Mouse (Mus musculus) liver, embryonic 12.5 days (tissue): ENCODE measurements at regions not wholly inside any gene's neighbourhood (a gene's known extent, or its start where the extent isn't known, plus 50 kb on each side); places are given as distances from the start of the nearest gene placed in this dataset.
A peak's percentile ranks its signal among the peaks of the same experiment; 100 is the strongest.

Source experiments
- ATAC-seq: fragments of 200-750 bp; cut with Nextera tagmentation; 2 replicates; pipeline ENCODE4 v1.8.0; 2017; ENCODE audit warnings: moderate number of reproducible peaks, mild to moderate bottlenecking, moderate library complexity
- H3K27ac ChIP-seq: fragments of 300-500 bp; sonication (generic); 2 replicates; pipeline ENCODE4 v1.5.1; 2016; ENCODE audit warnings: mild to moderate bottlenecking
- H3K27me3 ChIP-seq: fragments of 300-500 bp; sonication (generic); replicated peaks from 2 replicates; pipeline ENCODE4 v1.6.1; 2016; ENCODE audit warnings: mild to moderate bottlenecking, moderate library complexity
- H3K36me3 ChIP-seq: fragments of 300-500 bp; sonication (generic); 2 replicates; pipeline ENCODE4 v1.6.1; 2016; ENCODE audit warnings: mild to moderate bottlenecking, moderate library complexity
- H3K4me1 ChIP-seq: fragments of 300-500 bp; sonication (generic); 2 replicates; pipeline ENCODE4 v1.6.1; 2016
- H3K4me2 ChIP-seq: fragments of 300-500 bp; sonication (generic); 2 replicates; pipeline ENCODE4 v1.6.1; 2016; ENCODE audit warnings: mild to moderate bottlenecking, moderate library complexity
- H3K4me3 ChIP-seq: fragments of 300-500 bp; sonication (generic); 2 replicates; pipeline ENCODE4 v1.5.1; 2016; ENCODE audit warnings: mild to moderate bottlenecking, moderate library complexity
- H3K9ac ChIP-seq: fragments of 300-500 bp; sonication (generic); 2 replicates; pipeline ENCODE4 v1.6.1; 2016; ENCODE audit warnings: mild to moderate bottlenecking, moderate library complexity
- H3K9me3 ChIP-seq: fragments of 300-500 bp; sonication (generic); replicated peaks from 2 replicates; pipeline ENCODE4 v1.6.1; 2016; ENCODE audit warnings: mild to moderate bottlenecking, moderate library complexity
- WGBS: fragments of 180-500 bp; shearing (Covaris S2); methylation state at CpG from one replicate; pipeline ENCODE4 v1.1.7; 2016; ENCODE audit not compliant: insufficient replicate concordance; 5-methylcytosine and 5-hydroxymethylcytosine counted together

DNA sequence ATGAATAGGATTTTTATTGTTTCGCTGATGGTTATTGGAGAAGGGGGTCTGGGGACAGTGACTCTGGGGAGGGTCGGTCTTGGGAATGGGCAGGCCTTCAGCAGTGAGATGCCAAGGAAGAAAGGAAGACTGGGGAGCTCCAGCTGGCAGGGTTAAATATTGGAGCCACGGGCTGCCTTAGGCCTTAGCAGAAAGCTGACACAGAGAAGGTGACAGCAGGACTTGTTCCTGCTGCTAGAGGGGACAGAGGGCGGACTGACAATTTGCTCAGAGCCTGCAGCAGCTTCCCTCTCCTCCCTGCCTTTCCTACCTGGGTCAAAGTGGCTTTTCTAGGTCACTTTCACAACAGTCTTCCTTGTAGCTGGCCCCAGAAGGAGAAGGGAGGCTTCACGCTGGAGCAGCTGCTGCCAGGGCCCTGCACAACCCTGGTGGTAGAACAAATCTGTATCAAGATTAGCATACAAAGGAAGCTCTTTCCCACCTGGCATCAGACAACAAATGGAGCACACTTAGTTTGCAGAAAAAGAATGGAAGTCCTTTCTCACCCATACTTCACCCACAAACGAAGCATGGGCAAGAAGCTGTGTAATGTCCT lies 130.2 kb downstream of the Gadd45g start:
- Histone ChIP-seq H3K4me2 (peak overlapping the region; percentile 69), H3K36me3 (no peaks in the 10 kb centered on the region; the same call in 1 of the 2 replicates), H3K4me3 (no peak overlapping the region), H3K9me3 (peaks cover 13% of the 10 kb centered on the region), H3K9ac (peak overlapping the region; percentile 69; the same call in 1 of the 2 replicates), H3K27ac (peak overlapping the region; percentile 91), H3K4me1 (peaks cover 74% of the 10 kb centered on the region), H3K27me3 (no peaks in the 10 kb centered on the region)
- ATAC-seq = no peak
- 60% methylated on average over 6 of the region's 6 CpGs for WGBS

DNA sequence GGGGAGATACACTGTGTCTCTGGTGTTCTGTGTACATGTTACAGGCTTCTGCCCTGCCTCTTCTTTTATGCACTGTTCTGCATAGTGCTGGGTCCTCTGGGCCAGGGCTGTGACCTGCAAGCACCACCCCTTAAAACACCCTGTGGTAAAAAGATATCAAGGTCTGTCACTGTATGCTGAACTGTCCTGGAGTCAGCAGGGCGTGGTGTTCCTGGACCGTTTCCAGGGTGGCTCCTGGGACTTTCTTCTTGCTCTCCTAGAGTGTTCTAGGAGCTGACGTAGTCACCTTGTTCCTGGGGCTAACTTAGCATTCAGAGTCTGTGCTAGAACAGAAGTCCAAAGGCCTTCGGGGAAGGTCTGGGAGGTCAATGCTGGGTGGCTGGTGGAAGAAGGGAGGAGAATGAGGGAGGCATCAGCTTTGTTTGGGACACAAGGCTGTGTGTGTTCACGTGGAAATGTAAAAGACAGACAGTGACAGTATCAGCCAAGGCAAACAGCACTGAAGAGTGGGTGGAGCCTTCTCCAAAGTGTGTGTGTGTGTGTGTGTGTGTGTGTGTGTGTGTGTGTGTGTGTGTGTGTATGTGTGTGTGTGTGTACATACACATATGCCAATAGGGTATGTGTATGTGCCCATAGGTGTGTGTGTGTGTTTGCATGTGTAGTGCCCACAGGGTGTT lies 133.0 kb downstream of the Gadd45g start:
- 45% methylated on average over 5 of the region's 5 CpGs for WGBS
- Histone ChIP-seq H3K27ac (peak overlapping the region; percentile 86), H3K9me3 (peaks cover 13% of the 10 kb centered on the region), H3K4me3 (no peak overlapping the region), H3K4me1 (peaks cover 59% of the 10 kb centered on the region), H3K36me3 (no peaks in the 10 kb centered on the region; the same call in 1 of the 2 replicates), H3K27me3 (no peaks in the 10 kb centered on the region), H3K9ac (peak overlapping the region; percentile 37; the same call in 1 of the 2 replicates), H3K4me2 (peak overlapping the region; percentile 44)
- peak; percentile 89 for ATAC-seq

DNA sequence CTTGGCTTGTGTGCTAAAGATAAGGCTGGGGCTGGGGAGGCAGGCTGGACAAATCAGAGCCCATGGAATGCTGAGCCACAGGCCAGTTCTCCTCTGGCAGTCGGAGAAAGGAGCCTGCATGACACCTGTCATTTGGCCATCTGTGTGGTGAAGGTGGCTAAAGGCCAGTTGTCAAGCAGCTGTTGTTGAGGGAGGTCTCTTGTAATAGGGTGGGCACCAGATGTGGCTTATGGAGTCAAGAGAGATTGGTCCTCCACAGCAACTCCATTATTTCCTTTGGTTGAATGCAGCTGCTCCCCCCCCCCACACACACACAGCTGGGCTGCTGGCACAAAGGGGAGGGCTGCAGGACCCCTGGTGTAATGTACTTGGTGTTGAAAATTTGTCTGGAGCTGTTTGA lies 133.9 kb downstream of the Gadd45g start:
- no peak overlapping the region for H3K4me3 ChIP-seq
- ATAC-seq = no peak
- H3K27ac ChIP-seq = no peak overlapping the region
- H3K36me3 ChIP-seq = no peaks in the 10 kb centered on the region; the same call in 1 of the 2 replicates
- peaks cover 50% of the 10 kb centered on the region for H3K4me1 ChIP-seq
- H3K9ac ChIP-seq = no peak overlapping the region
- no peaks in the 10 kb centered on the region for H3K27me3 ChIP-seq
- peaks cover 13% of the 10 kb centered on the region for H3K9me3 ChIP-seq
- H3K4me2 ChIP-seq = no peak overlapping the region
- 64% methylated on average over 1 of the region's 1 CpGs for WGBS

DNA sequence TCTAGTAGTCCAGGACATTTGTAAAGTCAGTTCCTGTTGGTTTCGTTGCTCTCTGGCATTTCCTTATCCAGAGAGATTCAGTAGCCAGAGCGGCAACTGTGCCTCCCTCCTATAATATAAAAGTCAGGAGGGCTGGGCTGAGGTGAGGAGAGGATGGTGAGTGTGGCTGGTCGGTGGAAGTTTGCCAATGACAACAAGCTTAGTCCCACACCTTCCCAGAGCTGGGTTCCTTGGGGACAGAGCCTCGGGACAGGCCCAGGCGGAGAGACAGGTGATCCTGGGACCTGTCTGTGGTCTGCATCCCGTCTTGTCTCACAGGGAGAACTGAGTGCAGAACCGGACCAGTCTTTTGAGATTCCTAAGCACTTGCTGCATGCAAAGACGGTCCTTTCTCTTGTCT lies 136.5 kb downstream of the Gadd45g start:
- Histone ChIP-seq H3K4me3 (no peak overlapping the region), H3K9me3 (peaks cover 3% of the 10 kb centered on the region), H3K27ac (no peak overlapping the region), H3K4me1 (peaks cover 28% of the 10 kb centered on the region), H3K9ac (no peak overlapping the region), H3K27me3 (no peaks in the 10 kb centered on the region), H3K4me2 (no peak overlapping the region), H3K36me3 (no peaks in the 10 kb centered on the region)
- no peak for ATAC-seq
- 74% methylated on average over 8 of the region's 8 CpGs for WGBS

DNA sequence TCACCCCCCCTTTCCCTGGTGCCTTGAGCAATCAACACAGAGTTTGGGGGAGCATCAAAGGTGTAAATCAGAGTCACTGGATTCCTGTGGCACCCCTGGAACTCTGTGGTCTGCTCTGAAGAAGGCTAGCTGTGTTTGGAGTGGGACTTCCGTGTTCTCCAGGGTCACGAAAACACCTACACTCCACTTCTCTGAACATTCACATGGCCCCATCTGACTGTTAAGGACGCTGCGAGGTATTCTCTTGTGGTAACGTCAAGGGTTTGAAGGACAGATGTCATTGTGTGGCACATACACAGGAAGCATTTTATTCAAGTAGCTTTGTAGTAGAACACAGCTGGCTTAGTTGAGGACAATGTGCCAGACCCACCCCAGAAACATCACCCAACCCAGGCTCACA lies 137.1 kb downstream of the Gadd45g start:
- Histone ChIP-seq H3K27ac (no peak overlapping the region), H3K4me2 (no peak overlapping the region), H3K4me3 (no peak overlapping the region), H3K9ac (no peak overlapping the region), H3K4me1 (peaks cover 23% of the 10 kb centered on the region), H3K36me3 (no peaks in the 10 kb centered on the region), H3K9me3 (no peaks in the 10 kb centered on the region), H3K27me3 (no peaks in the 10 kb centered on the region)
- no peak for ATAC-seq
- 84% methylated on average over 5 of the region's 5 CpGs for WGBS

DNA sequence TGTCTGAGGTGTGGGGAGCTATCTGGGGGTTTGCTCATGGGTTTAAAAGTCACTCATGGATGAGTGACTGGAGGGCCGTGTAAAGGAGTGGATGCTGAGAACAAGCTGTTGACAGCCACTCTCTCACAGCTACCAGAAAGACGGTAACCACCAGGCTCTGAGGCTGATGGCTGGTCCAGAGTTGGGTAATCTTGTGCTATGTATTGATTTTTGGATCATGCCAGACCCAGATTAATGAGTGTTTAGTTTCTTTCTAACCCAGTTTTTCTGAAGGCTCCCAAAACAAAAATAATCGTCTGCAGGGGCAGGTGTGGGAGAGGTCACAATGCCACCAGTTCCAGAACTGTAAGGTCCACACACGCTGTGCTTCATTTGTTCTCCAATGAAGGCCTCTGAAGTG lies 144.9 kb downstream of the Gadd45g start:
- Histone ChIP-seq H3K4me3 (no peak overlapping the region), H3K4me2 (no peak overlapping the region), H3K4me1 (peaks cover 7% of the 10 kb centered on the region; the same call in 1 of the 2 replicates), H3K9me3 (no peaks in the 10 kb centered on the region), H3K9ac (no peak overlapping the region), H3K36me3 (no peaks in the 10 kb centered on the region), H3K27me3 (no peaks in the 10 kb centered on the region), H3K27ac (no peak overlapping the region)
- no peak for ATAC-seq
- WGBS = 59% methylated on average over 4 of the region's 4 CpGs

DNA sequence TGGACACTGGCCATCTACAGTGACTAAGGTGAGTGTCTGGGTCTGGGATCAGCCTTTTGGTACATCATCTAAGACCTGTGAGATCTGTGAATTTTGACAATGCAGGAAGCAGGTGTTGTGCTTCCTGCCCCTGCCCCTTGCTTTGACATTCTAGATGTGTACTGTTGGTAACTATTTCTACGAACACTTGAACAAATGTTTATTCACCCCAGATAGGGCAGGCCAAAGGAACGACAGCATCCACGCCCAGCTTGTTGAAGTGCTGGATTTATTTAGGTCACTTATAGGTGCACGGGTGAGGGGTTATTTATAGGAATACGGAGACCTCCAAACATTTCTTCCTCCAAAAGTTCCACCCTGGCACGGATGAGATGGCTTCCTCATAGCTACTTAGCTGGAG lies 146.4 kb downstream of the Gadd45g start:
- peaks cover 11% of the 10 kb centered on the region; the same call in 1 of the 2 replicates for H3K4me1 ChIP-seq
- ATAC-seq = no peak

DNA sequence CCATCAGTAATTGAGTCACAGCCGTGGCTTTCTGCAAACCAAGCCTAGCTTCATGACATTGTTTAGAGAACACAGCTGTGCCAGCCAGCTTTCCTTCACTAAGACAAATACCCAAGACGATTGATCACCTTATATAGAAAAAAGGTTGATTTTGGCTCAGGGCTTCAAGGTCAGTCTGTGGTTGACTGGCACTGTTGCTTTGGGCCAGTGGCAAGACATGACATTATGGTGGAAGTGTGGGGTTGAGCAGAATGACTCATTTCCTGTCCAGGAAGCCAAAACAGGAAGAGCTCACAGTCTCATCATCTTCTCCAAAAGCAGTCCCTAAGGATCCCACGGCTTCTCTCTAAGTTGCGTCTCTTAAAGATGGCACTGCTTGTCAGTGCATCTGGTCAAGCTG lies 149.7 kb downstream of the Gadd45g start:
- ATAC-seq = no peak
- 22% methylated on average over 4 of the region's 4 CpGs for WGBS
- Histone ChIP-seq H3K27me3 (no peaks in the 10 kb centered on the region), H3K4me1 (peaks cover 20% of the 10 kb centered on the region), H3K4me2 (no peak overlapping the region), H3K9ac (no peak overlapping the region), H3K27ac (no peak overlapping the region), H3K36me3 (no peaks in the 10 kb centered on the region), H3K9me3 (no peaks in the 10 kb centered on the region), H3K4me3 (no peak overlapping the region)

More for the DNA sequence above, 146.4 kb downstream of the Gadd45g start:
- H3K27me3 ChIP-seq = no peaks in the 10 kb centered on the region
- no peaks in the 10 kb centered on the region for H3K36me3 ChIP-seq
- no peak overlapping the region for H3K4me3 ChIP-seq
- H3K9me3 ChIP-seq = no peaks in the 10 kb centered on the region
- no peak overlapping the region for H3K9ac ChIP-seq
- WGBS = 57% methylated on average over 6 of the region's 6 CpGs
- H3K4me2 ChIP-seq = no peak overlapping the region
- no peak overlapping the region for H3K27ac ChIP-seq

DNA sequence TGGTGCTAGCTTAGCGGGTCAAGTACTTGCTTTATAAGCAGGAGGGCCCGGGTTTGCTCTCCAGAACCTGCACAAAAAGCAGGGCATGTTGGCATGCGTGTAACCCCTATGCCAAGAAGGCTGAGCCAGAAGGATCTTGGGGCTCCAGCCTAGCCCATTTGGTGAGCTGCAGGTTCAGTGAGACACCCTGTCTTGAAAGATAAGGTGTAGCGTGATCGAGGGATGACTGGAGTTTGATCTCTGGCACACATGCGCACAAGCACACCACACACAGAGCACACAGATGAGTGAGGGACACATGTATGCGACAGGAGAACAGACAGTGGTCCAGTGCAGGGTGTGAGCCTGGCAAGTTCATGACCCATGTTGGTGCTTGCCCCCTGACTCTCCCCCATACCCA lies 152.1 kb downstream of the Gadd45g start:
- no peak overlapping the region for H3K4me3 ChIP-seq
- ATAC-seq = peak; percentile 65
- H3K9ac ChIP-seq = no peak overlapping the region
- no peaks in the 10 kb centered on the region for H3K27me3 ChIP-seq
- 58% methylated on average over 7 of the region's 7 CpGs for WGBS
- H3K9me3 ChIP-seq = no peaks in the 10 kb centered on the region
- H3K4me2 ChIP-seq = no peak overlapping the region
- H3K36me3 ChIP-seq = no peaks in the 10 kb centered on the region
- no peak overlapping the region for H3K27ac ChIP-seq
- peaks cover 25% of the 10 kb centered on the region for H3K4me1 ChIP-seq

DNA sequence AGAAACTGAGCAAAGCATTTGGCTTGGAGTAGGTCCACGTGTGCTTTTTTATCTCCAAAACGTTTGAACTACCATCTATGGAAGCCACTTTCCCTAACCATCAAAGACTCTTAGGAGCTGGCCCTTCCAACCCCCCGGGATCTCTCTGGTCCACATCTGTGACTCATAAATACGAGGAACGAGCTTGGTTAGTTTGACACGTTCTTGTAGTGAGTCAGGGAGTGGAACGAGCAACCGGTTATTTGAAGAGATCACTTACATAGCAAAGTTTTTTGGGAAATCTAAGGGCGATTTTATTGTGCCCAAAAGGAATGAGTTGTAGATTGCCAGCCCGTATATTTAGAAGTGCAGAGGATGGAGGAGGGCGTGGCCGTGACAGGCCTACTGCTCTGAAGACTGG lies 155.3 kb downstream of the Gadd45g start:
- ATAC-seq = no peak
- Histone ChIP-seq H3K4me2 (no peak overlapping the region), H3K9me3 (no peaks in the 10 kb centered on the region), H3K9ac (no peak overlapping the region), H3K27me3 (no peaks in the 10 kb centered on the region), H3K27ac (no peak overlapping the region), H3K4me3 (no peak overlapping the region), H3K4me1 (peaks cover 22% of the 10 kb centered on the region), H3K36me3 (no peaks in the 10 kb centered on the region)
- 72% methylated on average over 12 of the region's 12 CpGs for WGBS

DNA sequence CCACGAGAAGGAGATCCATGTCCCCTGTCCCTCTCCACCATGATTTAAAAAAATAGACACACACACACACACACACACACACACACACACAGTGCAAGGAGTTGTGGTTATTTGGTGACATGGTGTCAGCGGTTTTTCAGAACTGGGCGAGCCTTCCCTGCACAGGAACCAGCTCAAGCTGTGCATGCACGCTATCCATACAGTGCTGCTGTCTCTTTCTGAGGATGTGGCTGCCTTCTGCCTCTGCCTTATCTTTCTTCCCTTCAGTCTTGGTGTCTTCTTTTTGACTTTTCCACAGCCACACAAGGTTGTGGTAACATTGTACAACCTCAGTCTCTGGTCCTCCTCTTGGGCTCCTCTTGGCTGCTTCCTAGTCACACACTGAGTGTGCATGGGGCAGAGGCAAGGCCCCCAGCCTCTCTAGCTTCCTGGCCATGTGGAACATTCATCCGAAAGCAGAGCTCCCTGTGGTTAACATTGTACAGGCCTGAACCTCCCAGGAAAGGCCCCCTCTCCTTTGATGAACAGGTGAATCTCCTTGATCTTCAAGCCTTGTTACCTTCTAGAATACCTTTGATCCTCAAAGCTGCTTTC lies 157.6 kb downstream of the Gadd45g start:
- no peak overlapping the region for H3K4me3 ChIP-seq
- no peaks in the 10 kb centered on the region for H3K36me3 ChIP-seq
- no peaks in the 10 kb centered on the region for H3K27me3 ChIP-seq
- no peak overlapping the region for H3K27ac ChIP-seq
- peaks cover 24% of the 10 kb centered on the region for H3K4me1 ChIP-seq
- peak; percentile 21; the same call in 1 of the 2 replicates for ATAC-seq
- 28% methylated on average over 5 of the region's 5 CpGs for WGBS
- no peak overlapping the region for H3K4me2 ChIP-seq
- H3K9me3 ChIP-seq = no peaks in the 10 kb centered on the region
- H3K9ac ChIP-seq = no peak overlapping the region

DNA sequence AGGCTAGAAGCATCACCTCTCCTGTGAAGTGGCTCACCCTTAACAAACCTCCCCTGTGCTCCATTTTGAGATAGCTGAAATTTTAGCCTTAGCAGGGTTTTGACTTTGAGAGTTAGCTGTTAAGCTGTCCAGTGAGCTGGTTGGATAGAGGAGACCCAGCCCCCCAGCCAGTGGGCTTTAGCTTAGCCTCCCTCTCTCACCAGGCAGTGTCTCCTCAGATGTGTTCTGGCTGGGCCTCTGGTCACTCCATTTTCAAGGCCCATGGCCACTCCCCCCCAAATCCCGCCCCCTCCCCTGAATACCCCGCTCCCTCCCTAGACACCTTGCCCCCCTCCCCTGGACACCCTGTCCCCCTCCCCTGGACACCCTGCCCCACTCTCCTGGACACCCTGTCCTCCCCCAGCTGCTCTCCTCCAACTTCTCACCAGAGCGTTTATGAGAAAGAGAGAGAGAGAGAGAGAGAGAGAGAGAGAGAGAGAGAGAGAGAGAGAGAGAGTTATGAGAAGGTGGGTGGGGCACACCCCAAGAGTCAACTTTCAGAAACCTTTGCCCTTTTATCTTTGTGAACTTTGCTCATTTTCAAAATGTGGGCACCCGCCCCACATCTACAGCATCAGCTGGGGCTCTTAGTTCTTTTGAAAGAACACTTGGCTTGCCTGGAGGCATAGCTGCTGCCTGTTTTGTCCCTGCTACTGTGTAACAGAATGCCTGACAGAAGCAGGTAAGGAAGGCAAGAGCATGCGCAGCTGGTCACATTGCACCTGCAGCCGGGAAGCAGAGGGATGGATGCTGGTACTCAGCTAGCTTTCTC lies 161.3 kb downstream of the Gadd45g start:
- ATAC-seq = no peak
- no peak overlapping the region for H3K27ac ChIP-seq
- 58% methylated on average over 6 of the region's 6 CpGs for WGBS

More for the DNA sequence above, 161.3 kb downstream of the Gadd45g start:
- Histone ChIP-seq H3K4me1 (peaks cover 24% of the 10 kb centered on the region), H3K9me3 (no peaks in the 10 kb centered on the region), H3K4me2 (no peak overlapping the region), H3K4me3 (no peak overlapping the region), H3K9ac (no peak overlapping the region), H3K27me3 (no peaks in the 10 kb centered on the region), H3K36me3 (no peaks in the 10 kb centered on the region)
